Mouse (Mus musculus) hindbrain, embryonic 15.5 days (tissue): Measurements from ENCODE around the gene Kansl1. TPM values are rescaled to one million over a fixed set of nuclear protein-coding genes. Genes with fewer than 3 reads are reported as not detected.
A peak's percentile ranks its signal among the peaks of the same experiment; 100 is the strongest.
"Not testable (repeated sequence)": the region's sequence is repeated elsewhere in the genome, so short reads cannot be mapped to it uniquely, and the experiment has no call there.

Source experiments
- ATAC-seq: fragments of 200-750 bp; cut with Nextera tagmentation; 2 replicates; pipeline ENCODE4 v1.8.0; 2017; ENCODE audit warnings: low read depth, moderate number of reproducible peaks, moderate TSS enrichment; ENCODE audit not compliant: low FRiP score
- H3K27ac ChIP-seq: fragments of 300-500 bp; sonication (generic); replicated peaks from 2 replicates; pipeline ENCODE4 v1.5.1; 2015; ENCODE audit warnings: mild to moderate bottlenecking, inconsistent platforms
- H3K27me3 ChIP-seq: fragments of 300-500 bp; sonication (generic); 2 replicates; pipeline ENCODE4 v1.6.1; 2015; ENCODE audit warnings: control low read depth, inconsistent platforms
- H3K36me3 ChIP-seq: fragments of 300-500 bp; sonication (generic); 2 replicates; pipeline ENCODE4 v1.6.1; 2015; ENCODE audit warnings: control low read depth, inconsistent platforms
- H3K4me1 ChIP-seq: fragments of 300-500 bp; sonication (generic); replicated peaks from 2 replicates; pipeline ENCODE4 v1.6.1; 2015; ENCODE audit warnings: control low read depth, inconsistent platforms
- H3K4me2 ChIP-seq: fragments of 300-500 bp; sonication (generic); 2 replicates; pipeline ENCODE4 v1.6.1; 2015; ENCODE audit warnings: moderate library complexity, mild to moderate bottlenecking, inconsistent platforms
- H3K4me3 ChIP-seq: fragments of 300-500 bp; sonication (generic); 2 replicates; pipeline ENCODE4 v1.5.1; 2015; ENCODE audit warnings: mild to moderate bottlenecking, inconsistent platforms
- H3K9ac ChIP-seq: fragments of 300-500 bp; sonication (generic); 2 replicates; pipeline ENCODE4 v1.6.1; 2015; ENCODE audit warnings: inconsistent platforms
- H3K9me3 ChIP-seq: fragments of 300-500 bp; sonication (generic); 2 replicates; pipeline ENCODE4 v1.6.1; 2016; ENCODE audit warnings: control low read depth, inconsistent platforms
- WGBS: fragments of 180-500 bp; shearing (Covaris S2); methylation state at CpG from one replicate; pipeline ENCODE4 v1.1.7; 2015; 5-methylcytosine and 5-hydroxymethylcytosine counted together
- polyA plus RNA-seq: library from polyadenylated mRNA; unstranded; fragments of >200 nt; fragmentation: Nextera tagmentation; extraction: Ambion mirVana; gene quantifications from 2 replicates; pipeline ENCODE4 v1.2.1, GENCODE M21; 2015

Kansl1 gene
- polyA plus RNA-seq, 1 experiment from 2014 or later, result 29.0 TPM

DNA sequence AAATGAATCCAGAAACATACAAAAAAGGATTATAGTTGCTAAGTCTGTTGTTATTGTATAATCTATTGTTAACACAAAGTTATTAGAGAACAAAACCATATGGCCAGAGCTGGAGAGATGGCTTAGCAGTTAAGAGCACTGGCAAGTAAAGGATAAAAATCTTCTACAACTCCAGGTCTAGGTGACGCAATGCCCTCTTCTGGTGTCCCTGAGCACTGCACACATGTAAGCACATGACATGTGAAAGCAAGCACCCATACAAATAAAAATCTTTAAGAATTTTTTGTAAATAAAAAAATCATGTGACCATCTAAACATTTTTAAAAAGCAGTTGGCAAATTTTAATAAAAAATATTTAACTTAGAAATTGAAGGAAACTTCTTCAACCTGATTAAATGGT, 17.4 kb downstream of the Kansl1 start:
- WGBS, result 94% methylated on average over 1 of the region's 1 CpGs
- no peak for ATAC-seq
- no peaks in the 10 kb centered on the region for H3K27me3 ChIP-seq
- H3K4me1 ChIP-seq, result no peaks in the 10 kb centered on the region
- no peak overlapping the region for H3K9ac ChIP-seq
- no peaks in the 10 kb centered on the region for H3K9me3 ChIP-seq
- H3K36me3 ChIP-seq, result peaks cover 5% of the 10 kb centered on the region
- no peak overlapping the region for H3K4me2 ChIP-seq
- no peak overlapping the region for H3K4me3 ChIP-seq
- H3K27ac ChIP-seq, result no peak overlapping the region

GRCm38 (mm10) chr11:104448499-104448898, 20.2 kb downstream of the Kansl1 start:
- WGBS, result 32% methylated on average over 2 of the region's 2 CpGs
- not testable (repeated sequence) for H3K27ac ChIP-seq, H3K4me3 ChIP-seq, H3K9me3 ChIP-seq, H3K4me2 ChIP-seq, H3K36me3 ChIP-seq, H3K9ac ChIP-seq, H3K4me1 ChIP-seq, ATAC-seq, H3K27me3 ChIP-seq

- Histone ChIP-seq H3K36me3 (peaks cover 5% of the 10 kb centered on the region), H3K9me3 (no peaks in the 10 kb centered on the region), H3K4me3 (no peak overlapping the region), H3K4me2 (no peak overlapping the region), H3K27ac (no peak overlapping the region), H3K27me3 (no peaks in the 10 kb centered on the region), H3K9ac (no peak overlapping the region), H3K4me1 (peaks cover 11% of the 10 kb centered on the region)
- 91% methylated on average over 2 of the region's 2 CpGs for WGBS
- no peak for ATAC-seq
Measured at GRCm38 (mm10) chr11:104445538-104445937, 23.1 kb downstream of the Kansl1 start.

GRCm38 (mm10) chr11:104445044-104445443, 23.6 kb downstream of the Kansl1 start:
- Histone ChIP-seq H3K4me3 (no peak overlapping the region), H3K9ac (no peak overlapping the region), H3K36me3 (peaks cover 5% of the 10 kb centered on the region), H3K9me3 (no peaks in the 10 kb centered on the region), H3K27ac (no peak overlapping the region), H3K4me2 (no peak overlapping the region), H3K4me1 (peaks cover 11% of the 10 kb centered on the region), H3K27me3 (no peaks in the 10 kb centered on the region)
- ATAC-seq, result no peak
- WGBS, result 91% methylated on average over 1 of the region's 1 CpGs

DNA sequence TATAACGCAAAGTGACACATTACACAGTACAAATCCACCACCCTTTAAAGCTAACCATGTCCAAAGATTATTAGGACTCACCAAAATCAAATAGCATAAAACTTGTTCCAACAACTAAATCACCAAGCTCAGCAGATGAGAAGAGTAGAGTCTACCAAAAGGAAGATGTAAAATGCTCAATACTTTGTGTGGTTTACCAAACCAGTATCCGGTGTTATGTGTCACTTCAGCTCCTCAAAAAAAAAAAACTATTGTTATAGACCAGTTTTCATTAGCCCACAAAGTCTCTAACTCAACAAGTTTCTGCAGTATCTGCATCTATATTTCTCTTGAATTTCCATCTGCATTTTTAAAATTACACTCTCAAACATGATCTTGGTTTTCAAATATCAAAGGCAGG, 25.3 kb downstream of the Kansl1 start:
- H3K9ac ChIP-seq, result peak overlapping the region; percentile 99
- no peaks in the 10 kb centered on the region for H3K27me3 ChIP-seq
- H3K4me2 ChIP-seq, result peak overlapping the region; percentile 81
- 49% methylated on average over 2 of the region's 2 CpGs for WGBS
- H3K4me3 ChIP-seq, result peak overlapping the region; percentile 87
- no peaks in the 10 kb centered on the region for H3K36me3 ChIP-seq
- no peaks in the 10 kb centered on the region for H3K9me3 ChIP-seq
- peaks cover 22% of the 10 kb centered on the region for H3K4me1 ChIP-seq
- H3K27ac ChIP-seq, result peak overlapping the region; percentile 100; the same call in 1 of the 2 replicates
- no peak for ATAC-seq

DNA sequence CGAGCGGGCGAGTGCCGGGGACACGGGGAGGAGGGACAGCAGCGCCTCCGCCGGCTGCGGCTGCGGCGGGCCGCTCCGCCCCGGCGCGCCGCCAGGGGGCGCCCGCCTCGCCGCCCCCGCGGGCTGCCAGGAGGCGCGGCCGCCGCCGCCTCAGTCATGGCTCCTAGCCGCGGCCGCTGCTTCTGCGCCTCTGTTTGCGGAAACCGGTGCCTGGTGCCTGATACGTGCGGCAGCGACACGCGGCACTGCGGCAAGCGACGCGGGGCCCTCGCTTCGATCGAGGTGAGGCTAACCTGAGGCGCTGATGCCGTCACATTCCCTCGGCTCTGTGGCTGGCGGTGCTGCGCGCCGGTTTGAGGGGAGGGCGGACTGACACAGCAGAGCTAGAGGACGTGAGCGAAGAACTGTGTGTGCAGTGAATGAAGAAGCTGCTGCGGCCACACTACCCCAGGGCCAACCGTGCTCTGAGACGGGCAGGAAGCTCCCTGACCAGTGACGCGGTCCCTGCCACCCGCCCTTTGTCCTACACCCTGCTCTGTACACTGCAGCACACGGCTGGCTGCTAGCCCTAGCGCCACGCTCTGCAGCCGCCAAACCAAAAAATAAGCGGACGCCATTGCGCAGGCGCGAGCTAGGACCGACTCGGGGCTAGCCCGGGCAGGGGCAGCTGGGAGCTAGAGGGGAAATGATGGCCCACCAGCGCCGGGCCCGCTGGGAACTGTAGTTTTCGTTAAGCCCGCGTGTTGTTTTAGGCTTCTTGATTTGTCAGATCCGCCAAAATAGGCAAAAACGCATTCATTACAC, 26.1 kb downstream of the Kansl1 start:
- peak; percentile 94 for ATAC-seq
- no peaks in the 10 kb centered on the region for H3K9me3 ChIP-seq

GRCm38 (mm10) chr11:104441475-104442332, 27.0 kb downstream of the Kansl1 start:
- peaks cover 29% of the 10 kb centered on the region for H3K4me1 ChIP-seq
- H3K9ac ChIP-seq, result peak overlapping the region; percentile 99
- 0% methylated on average over 40 of the region's 92 CpGs for WGBS
- peak; percentile 67 for ATAC-seq
- peak overlapping the region; percentile 81 for H3K4me2 ChIP-seq
- no peaks in the 10 kb centered on the region for H3K27me3 ChIP-seq
- no peaks in the 10 kb centered on the region for H3K36me3 ChIP-seq
- peak overlapping the region; percentile 100 for H3K27ac ChIP-seq
- H3K9me3 ChIP-seq, result no peaks in the 10 kb centered on the region
- peak overlapping the region; percentile 87 for H3K4me3 ChIP-seq

More for the DNA sequence above, 26.1 kb downstream of the Kansl1 start:
- H3K4me2 ChIP-seq, result peak overlapping the region; percentile 81
- peak overlapping the region; percentile 87 for H3K4me3 ChIP-seq
- peak overlapping the region; percentile 100 for H3K27ac ChIP-seq
- H3K36me3 ChIP-seq, result no peaks in the 10 kb centered on the region
- H3K27me3 ChIP-seq, result no peaks in the 10 kb centered on the region
- under 1% methylated on average over 77 of the region's 82 CpGs for WGBS
- peaks cover 26% of the 10 kb centered on the region for H3K4me1 ChIP-seq
- H3K9ac ChIP-seq, result peak overlapping the region; percentile 99

DNA sequence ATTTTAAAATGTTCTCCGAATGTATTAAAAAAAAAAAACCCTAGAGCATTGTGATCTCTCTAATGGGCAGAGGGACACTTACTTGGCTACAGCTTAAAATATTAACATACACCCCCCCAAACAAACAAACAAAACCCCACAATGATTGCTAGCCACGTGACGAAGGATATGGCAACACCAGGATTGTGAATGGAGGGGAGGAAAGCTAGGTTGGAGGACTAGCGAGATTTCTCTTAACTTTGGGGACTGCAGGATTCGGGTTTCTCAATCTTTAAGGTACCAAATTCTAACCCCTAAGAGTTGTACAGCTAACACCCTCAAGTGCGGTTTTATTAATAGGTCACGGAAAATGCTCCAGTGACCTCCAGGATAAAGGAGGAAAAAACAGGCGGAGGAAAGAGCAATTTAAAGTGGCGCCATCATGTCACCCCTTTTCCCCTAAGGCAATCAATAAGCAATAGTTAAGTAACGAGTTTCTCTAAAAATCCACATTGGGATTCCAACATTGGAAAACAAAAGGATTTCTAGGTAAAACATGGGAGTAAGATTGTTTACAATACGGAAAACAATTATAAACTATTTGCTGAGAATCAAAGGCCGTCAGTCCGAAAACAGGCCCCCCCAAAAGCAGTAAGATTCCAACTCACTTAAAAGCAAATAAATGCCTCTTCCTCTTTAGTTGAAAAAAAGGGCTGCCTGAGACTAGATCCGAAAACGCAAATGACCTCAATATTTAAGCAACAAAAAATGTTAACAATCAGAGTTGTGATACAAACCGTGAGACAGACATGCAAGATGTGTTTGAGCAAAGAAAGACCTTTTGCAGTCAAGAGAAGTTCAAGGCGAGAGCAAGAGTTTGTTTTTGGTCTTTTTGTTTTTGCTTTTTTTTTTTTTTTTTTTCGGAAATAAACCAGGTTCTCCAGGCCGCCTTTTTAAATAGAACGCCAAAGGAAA, 27.9 kb downstream of the Kansl1 start:
- H3K4me2 ChIP-seq, result peak overlapping the region; percentile 81
- peaks cover 32% of the 10 kb centered on the region for H3K4me1 ChIP-seq
- no peaks in the 10 kb centered on the region for H3K9me3 ChIP-seq
- peak overlapping the region; percentile 100 for H3K27ac ChIP-seq
- WGBS, result 0% methylated on average over 20 of the region's 20 CpGs
- H3K4me3 ChIP-seq, result peak overlapping the region; percentile 87
- H3K27me3 ChIP-seq, result no peaks in the 10 kb centered on the region
- peak overlapping the region; percentile 99 for H3K9ac ChIP-seq
- no peak for ATAC-seq
- H3K36me3 ChIP-seq, result no peaks in the 10 kb centered on the region

DNA sequence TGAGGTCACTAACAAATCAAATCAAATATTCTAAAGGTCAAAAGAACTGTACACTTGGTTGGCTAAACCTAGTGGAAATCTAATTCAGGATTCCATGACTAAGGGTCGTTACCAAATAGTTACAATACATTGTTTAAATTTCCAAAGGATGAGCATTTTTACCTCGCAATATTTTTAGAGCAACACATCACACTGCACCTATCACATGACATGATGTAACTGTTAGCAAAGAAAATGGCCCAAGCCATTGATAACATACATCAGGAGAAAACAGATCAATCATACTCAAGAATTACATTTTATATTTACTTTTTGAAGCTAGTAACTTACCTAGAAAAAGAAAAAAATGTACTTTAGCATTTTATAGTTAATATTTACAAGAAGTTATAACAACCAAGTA, 29.0 kb downstream of the Kansl1 start:
- no peaks in the 10 kb centered on the region for H3K9me3 ChIP-seq
- no peaks in the 10 kb centered on the region for H3K27me3 ChIP-seq
- WGBS, result 42% methylated on average over 2 of the region's 2 CpGs
- ATAC-seq, result no peak
- no peak overlapping the region for H3K9ac ChIP-seq
- H3K4me2 ChIP-seq, result peak overlapping the region; percentile 81
- peaks cover 34% of the 10 kb centered on the region for H3K4me1 ChIP-seq
- H3K36me3 ChIP-seq, result no peaks in the 10 kb centered on the region
- no peak overlapping the region for H3K27ac ChIP-seq
- 0 out of 2 replicates have a peak overlapping the region, but pooled peaks have one; percentile 7 for H3K4me3 ChIP-seq

- Histone ChIP-seq H3K4me2 (peak overlapping the region; percentile 81), H3K27ac (no peak overlapping the region), H3K9ac (no peak overlapping the region), H3K4me1 (peaks cover 37% of the 10 kb centered on the region), H3K9me3 (no peaks in the 10 kb centered on the region), H3K4me3 (no peak overlapping the region), H3K36me3 (no peaks in the 10 kb centered on the region), H3K27me3 (no peaks in the 10 kb centered on the region)
- ATAC-seq, result no peak
Measured at GRCm38 (mm10) chr11:104438450-104438849, 30.2 kb downstream of the Kansl1 start.

- H3K4me1 ChIP-seq, result peaks cover 35% of the 10 kb centered on the region
- no peaks in the 10 kb centered on the region for H3K27me3 ChIP-seq
- 87% methylated on average over 2 of the region's 2 CpGs for WGBS
- no peak overlapping the region for H3K9ac ChIP-seq
- H3K4me3 ChIP-seq, result no peak overlapping the region
- H3K36me3 ChIP-seq, result no peaks in the 10 kb centered on the region
- H3K9me3 ChIP-seq, result no peaks in the 10 kb centered on the region
- no peak overlapping the region for H3K27ac ChIP-seq
- no peak overlapping the region for H3K4me2 ChIP-seq
- ATAC-seq, result no peak
Measured at GRCm38 (mm10) chr11:104436394-104436954, 32.2 kb downstream of the Kansl1 start.
